Mouse (Mus musculus) T-helper 2 cell (primary cell): ENCODE measurements around the gene Guca1a.

Experiments used
- in situ Hi-C: fragments of 300-600 bp; cut with MboI, MseI; formaldehyde crosslinking; loops from one replicate; pipeline ENCODE4 v1.15.1; 2025; ENCODE audit warnings: high pct_unique_total_duplicates

Guca1a gene

GRCm38 (mm10) chr17:47400451-47400850, at the start of gene Guca1a:
Gene Guca1a, minus strand, starts transcription at chr17:47400584.
- in situ Hi-C loops, result loop anchor here (25.0 kb wide), 1 partner anchor 1463 kb away; no protein-coding TSS in a partner anchor

- in situ Hi-C loops, result no loop called here
Observed at GRCm38 (mm10) chr17:47449432-47449831, 49.0 kb upstream of the Guca1a start.

- in situ Hi-C loops, result no loop called here
Observed at GRCm38 (mm10) chr17:47448523-47449372, 48.4 kb upstream of the Guca1a start.

GRCm38 (mm10) chr17:47446561-47446960, 46.2 kb upstream of the Guca1a start:
- in situ Hi-C loops, result no loop called here

- in situ Hi-C loops, result no loop called here
Observed at GRCm38 (mm10) chr17:47446025-47446424, 45.6 kb upstream of the Guca1a start.

- in situ Hi-C loops, result no loop called here
Observed at GRCm38 (mm10) chr17:47445518-47445917, 45.1 kb upstream of the Guca1a start.

- in situ Hi-C loops, result no loop called here
Observed at GRCm38 (mm10) chr17:47444113-47444512, 43.7 kb upstream of the Guca1a start.

- in situ Hi-C loops, result no loop called here
Observed at GRCm38 (mm10) chr17:47442271-47442670, 41.9 kb upstream of the Guca1a start.

GRCm38 (mm10) chr17:47441296-47442051, 41.1 kb upstream of the Guca1a start:
- in situ Hi-C loops, result no loop called here

GRCm38 (mm10) chr17:47440359-47440890, 40.0 kb upstream of the Guca1a start:
- in situ Hi-C loops, result no loop called here

- in situ Hi-C loops, result no loop called here
Observed at GRCm38 (mm10) chr17:47439396-47440028, 39.1 kb upstream of the Guca1a start.

- in situ Hi-C loops, result no loop called here
Observed at GRCm38 (mm10) chr17:47438611-47439010, 38.2 kb upstream of the Guca1a start.

GRCm38 (mm10) chr17:47436907-47437547, 36.6 kb upstream of the Guca1a start, which contains the start of gene 1700001C19Rik:
Gene 1700001C19Rik, minus strand, starts transcription at chr17:47437376.
- in situ Hi-C loops, result no loop called here

- in situ Hi-C loops, result no loop called here
Observed at GRCm38 (mm10) chr17:47436156-47436906, 35.9 kb upstream of the Guca1a start, which contains the start of gene AI661453. Gene AI661453, plus strand, starts transcription at chr17:47436615.

GRCm38 (mm10) chr17:47430815-47431214, 30.4 kb upstream of the Guca1a start:
- in situ Hi-C loops, result no loop called here

- in situ Hi-C loops, result no loop called here
Observed at GRCm38 (mm10) chr17:47428831-47429304, 28.5 kb upstream of the Guca1a start.

GRCm38 (mm10) chr17:47427316-47427715, 26.9 kb upstream of the Guca1a start:
- in situ Hi-C loops, result no loop called here

GRCm38 (mm10) chr17:47424186-47424585, 23.8 kb upstream of the Guca1a start:
- in situ Hi-C loops, result loop anchor here (25.0 kb wide), 1 partner anchor 1487 kb away; no protein-coding TSS in a partner anchor

- in situ Hi-C loops, result loop anchor here (25.0 kb wide), 1 partner anchor 1485 kb away; no protein-coding TSS in a partner anchor
Observed at GRCm38 (mm10) chr17:47422616-47423015, 22.2 kb upstream of the Guca1a start.

- in situ Hi-C loops, result loop anchor here (25.0 kb wide), 1 partner anchor 1484 kb away; no protein-coding TSS in a partner anchor
Observed at GRCm38 (mm10) chr17:47421566-47421965, 21.2 kb upstream of the Guca1a start.
